Mouse (Mus musculus) bone marrow, adult 2 months (tissue): Measurements from ENCODE around the gene Cuta.
"Not testable (repeated sequence)": the region's sequence is repeated elsewhere in the genome, so short reads cannot be mapped to it uniquely, and the experiment has no call there.

Experiments used
- CTCF ChIP-seq: fragments of 200-500 bp; IDR thresholded peaks from 2 replicates; pipeline ENCODE4 v1.5.1; 2011; ENCODE audit warnings: low read length, control low read depth; ENCODE audit not compliant: control insufficient read depth, insufficient read depth
- POLR2A ChIP-seq: fragments of 200-500 bp; IDR thresholded peaks from 2 replicates; pipeline ENCODE4 v1.6.1; 2011; ENCODE audit warnings: low read depth, mild to moderate bottlenecking, control low read depth, low read length, borderline replicate concordance; ENCODE audit not compliant: control insufficient read depth

DNA sequence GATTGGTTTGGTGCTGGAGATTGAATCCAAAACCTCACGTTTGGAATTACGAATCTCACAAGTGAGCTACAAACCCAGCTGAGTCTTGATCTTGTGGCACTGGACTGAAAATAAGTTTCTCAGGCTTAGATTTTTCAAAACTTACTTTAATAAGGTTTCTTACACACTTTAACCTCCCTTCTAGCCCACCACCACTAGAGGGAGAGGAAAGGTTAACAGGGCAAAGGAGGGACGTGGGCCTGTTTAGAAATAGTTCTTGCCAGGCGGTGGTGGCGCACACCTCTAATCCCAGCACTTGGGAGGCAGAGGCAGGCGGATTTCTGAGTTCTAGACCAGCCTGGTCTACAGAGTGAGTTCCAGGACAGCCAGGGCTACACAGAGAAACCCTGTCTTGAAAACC, 38.0 kb upstream of the Cuta start:
- not testable (repeated sequence) for TF ChIP-seq CTCF, POLR2A
